8 mouse cellular contexts compared by ENCODE assay signal in genomic region chr12:30910860-30911259, GRCm38 (mm10). TPM values are rescaled to one million over a fixed set of nuclear protein-coding genes. Genes with fewer than 3 reads are reported as not detected.
DNase-seq lines count a peak whose midpoint lies in the region; ATAC-seq and TF ChIP-seq lines count a peak whose summit lies in the region.

No protein-coding gene starts in this region.

- peak overlapping the region; percentile 93 for H3K9ac ChIP-seq in heart, embryonic 14.5 days (ENCODE audit: low read length)
- H3K9ac ChIP-seq in ES-E14 (ENCODE audit: insufficient read depth, low read depth, low read length, poor library complexity, severe bottlenecking) = peak overlapping the region; percentile 94
- peak overlapping the region; percentile 77 for H3K9ac ChIP-seq in limb, embryonic 14.5 days (ENCODE audit: low read depth, low read length, severe bottlenecking)
- peak overlapping the region; percentile 73 for H3K9ac ChIP-seq in stomach, embryonic 15.5 days

- no peak for DNase-seq in heart, postnatal 4 days
- DNase-seq in ES-E14 (ENCODE audit: low read depth, low spot score) = no peak
- DNase-seq in forebrain, embryonic 10.5 days (ENCODE audit: extremely low spot score, low spot score) = no peak
- peak; percentile 8 for DNase-seq in limb, embryonic 14.5 days (ENCODE audit: low spot score)
- no peak for DNase-seq in thymus, postnatal 0 days (ENCODE audit: low spot score)
- DNase-seq in left cerebral cortex, postnatal 10 days (ENCODE audit: extremely low spot score in 1 of 2, low spot score in 2 of 2) = no peak

- 0 out of 2 replicates have a peak, but pooled peaks cover 5% of the 10 kb centered on the region for H3K36me3 ChIP-seq in heart, embryonic 14.5 days (ENCODE audit: control insufficient read depth, insufficient read depth, low read length)
- H3K36me3 ChIP-seq in ES-E14 (ENCODE audit: control insufficient read depth, insufficient read depth, low read length, poor library complexity, severe bottlenecking) = no peaks in the 10 kb centered on the region
- peaks cover 3% of the 10 kb centered on the region for H3K36me3 ChIP-seq in forebrain, embryonic 10.5 days (replicated peaks)
- H3K36me3 ChIP-seq in limb, embryonic 14.5 days (ENCODE audit: control insufficient read depth, insufficient read depth, low read length) = 0 out of 2 replicates have a peak, but pooled peaks cover 6% of the 10 kb centered on the region
- no peaks in the 10 kb centered on the region for H3K36me3 ChIP-seq in stomach, embryonic 15.5 days

- no peaks in the 10 kb centered on the region for H3K9me3 ChIP-seq in heart, embryonic 14.5 days (ENCODE audit: control insufficient read depth, low read length)
- no peaks in the 10 kb centered on the region for H3K9me3 ChIP-seq in ES-E14 (ENCODE audit: control insufficient read depth, insufficient read depth, low read depth, low read length)
- no peaks in the 10 kb centered on the region for H3K9me3 ChIP-seq in forebrain, embryonic 10.5 days
- no peaks in the 10 kb centered on the region for H3K9me3 ChIP-seq in limb, embryonic 14.5 days (ENCODE audit: control insufficient read depth, low read length)
- no peaks in the 10 kb centered on the region for H3K9me3 ChIP-seq in stomach, embryonic 15.5 days

- peaks cover 2 to 11% of the 10 kb centered on the region in 2 experiments; a peak in 3 of 4 replicates for H3K4me1 ChIP-seq in heart, embryonic 14.5 days (ENCODE audit: control insufficient read depth in 2 of 2, insufficient read depth in 2 of 2, low read length in 2 of 2)
- H3K4me1 ChIP-seq in ES-E14 (ENCODE audit: control insufficient read depth in 2 of 2, insufficient read depth in 2 of 2, low read length in 2 of 2, poor library complexity in 1 of 2) = no peaks in the 10 kb centered on the region
- H3K4me1 ChIP-seq in forebrain, embryonic 10.5 days = peaks cover 21% of the 10 kb centered on the region
- H3K4me1 ChIP-seq in limb, embryonic 14.5 days (ENCODE audit: control insufficient read depth, insufficient read depth, low read length) = peaks cover 9% of the 10 kb centered on the region; the same call in 1 of the 2 replicates
- peaks cover 13% of the 10 kb centered on the region for H3K4me1 ChIP-seq in stomach, embryonic 15.5 days

- in situ Hi-C loops in ES-E14 (cut with MboI; ENCODE audit: low sequenced_read_pairs in 2 of 2, unreplicated experiment in 2 of 2) = no loop called here

- H3K27me3 ChIP-seq in heart, embryonic 14.5 days (ENCODE audit: control insufficient read depth, insufficient read depth, low read length) = no peaks in the 10 kb centered on the region
- no peaks in the 10 kb centered on the region for H3K27me3 ChIP-seq in forebrain, embryonic 10.5 days (ENCODE audit: poor library complexity, severe bottlenecking)
- no peaks in the 10 kb centered on the region for H3K27me3 ChIP-seq in limb, embryonic 14.5 days (ENCODE audit: control insufficient read depth, insufficient read depth, low read length)
- H3K27me3 ChIP-seq in stomach, embryonic 15.5 days (replicated peaks) = no peaks in the 10 kb centered on the region

- peak overlapping the region; percentile 53 to 79 for H3K4me3 ChIP-seq in heart, embryonic 14.5 days (ENCODE audit: control insufficient read depth in 1 of 2, insufficient read depth in 1 of 2, low read depth in 1 of 2, low read length in 2 of 2)
- peak overlapping the region; percentile 77 to 97 for H3K4me3 ChIP-seq in ES-E14 (ENCODE audit: insufficient read depth in 1 of 2, low read depth in 1 of 2, low read length in 2 of 2, poor library complexity in 1 of 2, severe bottlenecking in 1 of 2)
- H3K4me3 ChIP-seq in forebrain, embryonic 10.5 days = peak overlapping the region; percentile 76
- peak overlapping the region; percentile 63 for H3K4me3 ChIP-seq in limb, embryonic 14.5 days (replicated peaks; ENCODE audit: low read length)
- H3K4me3 ChIP-seq in stomach, embryonic 15.5 days (replicated peaks) = peak overlapping the region; percentile 82

- ATAC-seq in heart, embryonic 14.5 days (ENCODE audit: insufficient number of reproducible peaks, insufficient read depth, low FRiP score, low read depth) = no peak
- no peak for ATAC-seq in limb, embryonic 14.5 days (ENCODE audit: low FRiP score, low read depth)
- ATAC-seq in stomach, embryonic 15.5 days (ENCODE audit: insufficient read depth, low FRiP score, low read depth) = no peak

- TF ChIP-seq POLR2A in limb, embryonic 14.5 days (IDR thresholded peaks at IDR 0.05; ENCODE audit: borderline replicate concordance, extremely low read depth, insufficient read depth, insufficient read length) = no peak

- intact Hi-C loops in left cerebral cortex, postnatal 10 days (cut with DNase I) = no loop called here

- peak overlapping the region; percentile 91 for H3K4me2 ChIP-seq in heart, embryonic 14.5 days (ENCODE audit: low read length)
- H3K4me2 ChIP-seq in limb, embryonic 14.5 days (replicated peaks; ENCODE audit: low read depth, low read length, severe bottlenecking) = peak overlapping the region; percentile 88
- H3K4me2 ChIP-seq in stomach, embryonic 15.5 days = peak overlapping the region; percentile 69

- WGBS in heart, embryonic 14.5 days = 15% methylated on average over 8 of the region's 8 CpGs
- 21% methylated on average over 8 of the region's 8 CpGs for WGBS in forebrain, embryonic 10.5 days
- 20% methylated on average over 8 of the region's 8 CpGs for WGBS in limb, embryonic 14.5 days
- WGBS in stomach, embryonic 15.5 days = 16% methylated on average over 8 of the region's 8 CpGs

- peak overlapping the region; percentile 8 to 39; a peak in 3 of 4 replicates for H3K27ac ChIP-seq in heart, embryonic 14.5 days (replicated peaks in 1 of 2; ENCODE audit: control insufficient read depth in 1 of 2, insufficient read depth in 1 of 2, low read depth in 2 of 2, low read length in 2 of 2)
- H3K27ac ChIP-seq in ES-E14 (ENCODE audit: insufficient read depth, low read depth, low read length, poor library complexity, severe bottlenecking) = no peak overlapping the region
- H3K27ac ChIP-seq in forebrain, embryonic 10.5 days = peak overlapping the region; percentile 91
- peak overlapping the region; percentile 55 for H3K27ac ChIP-seq in limb, embryonic 14.5 days (replicated peaks; ENCODE audit: low read depth, low read length)
- H3K27ac ChIP-seq in stomach, embryonic 15.5 days = 0 out of 2 replicates have a peak overlapping the region, but pooled peaks have one; percentile 8

TF ChIP-seq in ES-E14, 5 proteins besides CTCF, POLR2A, EP300 and RAD21:
- TF ChIP-seq HCFC1 (IDR thresholded peaks at IDR 0.05; ENCODE audit: borderline replicate concordance, insufficient read depth, low read length) (no peak), ZNF384 (IDR thresholded peaks at IDR 0.05; ENCODE audit: low read depth, low read length) (no peak), ZC3H11A (IDR thresholded peaks at IDR 0.05; ENCODE audit: borderline replicate concordance, low read depth, low read length) (no peak)

RNA-seq across cellular contexts. Expression of gene Acp1, which starts 0.5 kb away (rescaled TPM):
- polyA plus RNA-seq in heart, embryonic 14.5 days (2014; fragmentation: Nextera tagmentation; extraction: Ambion mirVana) = 120 TPM in 2 replicates
- total RNA-seq in heart, postnatal 4 days (2021) = 10 to 100 TPM; 46.9 to 49.4 TPM
- 53.8 and 73.7 TPM in 2 replicates for total RNA-seq in ES-E14 (2012; rRNA removed)
- polyA plus RNA-seq in forebrain, embryonic 10.5 days (2016; fragmentation: Nextera tagmentation; extraction: Ambion mirVana) = 235 and 246 TPM in 2 replicates
- 20.5 and 27.3 TPM in 2 replicates for polyA plus RNA-seq in limb, embryonic 14.5 days (2012; rRNA removed)
- polyA plus RNA-seq in limb, embryonic 14.5 days (2014; fragmentation: Nextera tagmentation; extraction: Ambion mirVana) = 158 and 169 TPM in 2 replicates
- 151 and 164 TPM in 2 replicates for polyA plus RNA-seq in stomach, embryonic 15.5 days (2015; fragmentation: Nextera tagmentation; extraction: Ambion mirVana)
- polyA plus RNA-seq in thymus, postnatal 0 days (2015; fragmentation: Nextera tagmentation; extraction: Ambion mirVana) = 116 and 119 TPM in 2 replicates
- total RNA-seq in left cerebral cortex, postnatal 10 days (2021) = 10 to 100 TPM; 49.7 to 52.4 TPM

RNA-seq across cellular contexts. Expression of gene Sh3yl1, which starts 0.6 kb away (rescaled TPM):
- 5.5 and 5.8 TPM in 2 replicates for polyA plus RNA-seq in heart, embryonic 14.5 days (2014; fragmentation: Nextera tagmentation; extraction: Ambion mirVana)
- 1 to 10 TPM; 2.1 to 2.4 TPM for total RNA-seq in heart, postnatal 4 days (2021)
- 2.6 and 4.2 TPM in 2 replicates for total RNA-seq in ES-E14 (2012; rRNA removed)
- 14.4 and 14.8 TPM in 2 replicates for polyA plus RNA-seq in forebrain, embryonic 10.5 days (2016; fragmentation: Nextera tagmentation; extraction: Ambion mirVana)
- polyA plus RNA-seq in limb, embryonic 14.5 days (2012; rRNA removed) = 6.5 and 7.4 TPM in 2 replicates
- 11.3 and 13.1 TPM in 2 replicates for polyA plus RNA-seq in limb, embryonic 14.5 days (2014; fragmentation: Nextera tagmentation; extraction: Ambion mirVana)
- polyA plus RNA-seq in stomach, embryonic 15.5 days (2015; fragmentation: Nextera tagmentation; extraction: Ambion mirVana) = 25.7 and 28.4 TPM in 2 replicates
- polyA plus RNA-seq in thymus, postnatal 0 days (2015; fragmentation: Nextera tagmentation; extraction: Ambion mirVana) = 4.1 and 5.1 TPM in 2 replicates
- 10 to 100 TPM; 20.4 to 21.5 TPM for total RNA-seq in left cerebral cortex, postnatal 10 days (2021)

RNA-seq across cellular contexts. Expression of gene Alkal2, which starts 26.7 kb away (rescaled TPM):
- polyA plus RNA-seq in heart, embryonic 14.5 days (2014; fragmentation: Nextera tagmentation; extraction: Ambion mirVana) = 0.20 TPM in 1 of 2 replicates, not detected in the other
- total RNA-seq in heart, postnatal 4 days (2021) = not detected
- total RNA-seq in ES-E14 (2012; rRNA removed) = not detected in 2 replicates
- 3.2 and 5.0 TPM in 2 replicates for polyA plus RNA-seq in forebrain, embryonic 10.5 days (2016; fragmentation: Nextera tagmentation; extraction: Ambion mirVana)
- polyA plus RNA-seq in limb, embryonic 14.5 days (2012; rRNA removed) = 2.1 and 2.4 TPM in 2 replicates
- 2.0 and 2.1 TPM in 2 replicates for polyA plus RNA-seq in limb, embryonic 14.5 days (2014; fragmentation: Nextera tagmentation; extraction: Ambion mirVana)
- polyA plus RNA-seq in stomach, embryonic 15.5 days (2015; fragmentation: Nextera tagmentation; extraction: Ambion mirVana) = 1.4 and 1.8 TPM in 2 replicates
- 0.17 TPM in 1 of 2 replicates, not detected in the other for polyA plus RNA-seq in thymus, postnatal 0 days (2015; fragmentation: Nextera tagmentation; extraction: Ambion mirVana)
- 1 to 10 TPM; 1.3 to 1.6 TPM for total RNA-seq in left cerebral cortex, postnatal 10 days (2021)
